Mouse (Mus musculus) retina, embryonic 14.5 days (tissue): Measurements from ENCODE around the gene Phc2.
A peak's percentile ranks its signal among the peaks of the same experiment; 100 is the strongest.

Source experiments
- DNase-seq: peaks from one replicate; pipeline ENCODE4 v3.0.0-alpha.2; 2015; ENCODE audit warnings: low spot score

The Phc2 gene

GRCm38 (mm10) chr4:128720110-128720509, 65.6 kb downstream of the Phc2 start:
- no peak for DNase-seq

- no peak for DNase-seq
Observed at GRCm38 (mm10) chr4:128721061-128721648, 66.7 kb downstream of the Phc2 start.

GRCm38 (mm10) chr4:128721761-128722160, 67.3 kb downstream of the Phc2 start:
- no peak for DNase-seq

- DNase-seq = no peak
Observed at GRCm38 (mm10) chr4:128722932-128723331, 68.4 kb downstream of the Phc2 start.

GRCm38 (mm10) chr4:128723431-128723830, 68.9 kb downstream of the Phc2 start:
- DNase-seq = no peak

GRCm38 (mm10) chr4:128724059-128724458, 69.6 kb downstream of the Phc2 start:
- no peak for DNase-seq

- peak; percentile 82 for DNase-seq
Observed at GRCm38 (mm10) chr4:128727019-128727720, 72.7 kb downstream of the Phc2 start.

GRCm38 (mm10) chr4:128727721-128728430, 73.4 kb downstream of the Phc2 start:
- DNase-seq = no peak

- DNase-seq = no peak
Observed at GRCm38 (mm10) chr4:128728431-128728851, 73.9 kb downstream of the Phc2 start.

GRCm38 (mm10) chr4:128729033-128729708, 74.7 kb downstream of the Phc2 start:
- DNase-seq = no peak

- DNase-seq = no peak
Observed at GRCm38 (mm10) chr4:128729709-128730037, 75.2 kb downstream of the Phc2 start.

- DNase-seq = no peak
Observed at GRCm38 (mm10) chr4:128730271-128730670, 75.8 kb downstream of the Phc2 start.

- no peak for DNase-seq
Observed at GRCm38 (mm10) chr4:128732794-128733193, 78.3 kb downstream of the Phc2 start.

GRCm38 (mm10) chr4:128733496-128733895, 79.0 kb downstream of the Phc2 start:
- DNase-seq = no peak

GRCm38 (mm10) chr4:128734217-128734616, 79.7 kb downstream of the Phc2 start:
- peak; percentile 78 for DNase-seq

GRCm38 (mm10) chr4:128734721-128735671, 80.5 kb downstream of the Phc2 start:
- no peak for DNase-seq

GRCm38 (mm10) chr4:128737137-128737589, 82.7 kb downstream of the Phc2 start:
- peak; percentile 75 for DNase-seq

- DNase-seq = peak; percentile 54
Observed at GRCm38 (mm10) chr4:128737825-128738610, 83.5 kb downstream of the Phc2 start.

- no peak for DNase-seq
Observed at GRCm38 (mm10) chr4:128740878-128741277, 86.4 kb downstream of the Phc2 start.

GRCm38 (mm10) chr4:128741906-128742305, 87.4 kb downstream of the Phc2 start:
- no peak for DNase-seq
